Comparison of ENCODE assay signal across 9 mouse cellular contexts in the genomic region with DNA sequence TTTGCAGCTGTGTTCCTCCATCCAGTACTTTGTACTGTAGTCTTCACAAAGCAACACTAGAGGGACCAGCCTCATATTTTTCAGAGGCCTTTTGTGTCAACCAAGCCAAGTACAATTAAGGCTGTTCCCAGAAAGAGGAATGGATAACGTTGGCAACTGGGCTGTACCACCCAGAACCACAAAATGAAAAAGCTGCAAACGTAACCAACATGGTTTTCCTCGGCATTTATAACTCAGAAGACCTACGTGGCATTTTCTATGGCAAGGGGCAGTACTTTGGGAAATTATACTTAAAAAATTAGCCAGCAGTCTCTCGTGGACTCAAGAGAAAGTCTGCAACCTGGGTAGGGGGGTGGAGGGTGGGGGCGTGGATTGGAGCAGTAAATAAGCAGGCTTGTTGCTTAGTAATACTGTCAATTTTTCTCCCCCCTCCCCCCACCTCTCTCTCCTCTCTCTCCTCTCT.
DNase-seq lines count a peak whose midpoint lies in the region; ATAC-seq lines count a peak whose summit lies in the region.
"Had no signal": no experiment of that assay in that cellular context is flagged by ENCODE, and none has a peak within 500 bp of the region (broad histone marks: within the 10 kb centered on the region; RNA-seq: fewer than 3 reads in every experiment).

No protein-coding gene starts in this region.

- H3K27me3 ChIP-seq in forebrain, embryonic 13.5 days = no peaks in the 10 kb centered on the region
- H3K27me3 ChIP-seq in hindbrain, embryonic 15.5 days = no peaks in the 10 kb centered on the region
- H3K27me3 ChIP-seq: megakaryocyte, embryonic 14.5 days had no signal

- peak; percentile 14 for DNase-seq in ovary, postnatal 14 days (ENCODE audit: low spot score)
- no peak for DNase-seq in ovary, postnatal 36 days (ENCODE audit: low spot score)
- peak; percentile 24 for DNase-seq in lung, postnatal 25 days (ENCODE audit: low spot score)
- DNase-seq in frontal cortex, postnatal 10 days (ENCODE audit: low spot score in 2 of 2) = no peak
- no peak for DNase-seq in cerebellum, postnatal 36 days

- H3K4me1 ChIP-seq in forebrain, embryonic 13.5 days = peaks cover 9% of the 10 kb centered on the region; the same call in 1 of the 2 replicates
- peaks cover 8% of the 10 kb centered on the region; the same call in 1 of the 2 replicates for H3K4me1 ChIP-seq in hindbrain, embryonic 15.5 days (replicated peaks)

- no peak overlapping the region for H3K9ac ChIP-seq in forebrain, embryonic 13.5 days
- H3K9ac ChIP-seq in hindbrain, embryonic 15.5 days = no peak overlapping the region

- H3K4me3 ChIP-seq in forebrain, embryonic 13.5 days = no peak overlapping the region
- H3K4me3 ChIP-seq in hindbrain, embryonic 15.5 days = peak overlapping the region; percentile 6; the same call in 1 of the 2 replicates
- H3K4me3 ChIP-seq: megakaryocyte, embryonic 14.5 days had no signal

- H3K27ac ChIP-seq in forebrain, embryonic 13.5 days = 0 out of 2 replicates have a peak overlapping the region, but pooled peaks have one; percentile 20
- H3K27ac ChIP-seq in hindbrain, embryonic 15.5 days (replicated peaks) = peak overlapping the region; percentile 58

- H3K9me3 ChIP-seq in forebrain, embryonic 13.5 days (replicated peaks) = no peaks in the 10 kb centered on the region
- no peaks in the 10 kb centered on the region for H3K9me3 ChIP-seq in hindbrain, embryonic 15.5 days
- H3K9me3 ChIP-seq: megakaryocyte, embryonic 14.5 days had no signal

- H3K36me3 ChIP-seq in forebrain, embryonic 13.5 days (ENCODE audit: poor library complexity, severe bottlenecking) = no peaks in the 10 kb centered on the region
- no peaks in the 10 kb centered on the region for H3K36me3 ChIP-seq in hindbrain, embryonic 15.5 days

- H3K4me2 ChIP-seq in forebrain, embryonic 13.5 days = peak overlapping the region; percentile 37
- peak overlapping the region; percentile 43 for H3K4me2 ChIP-seq in hindbrain, embryonic 15.5 days

- WGBS in forebrain, embryonic 13.5 days = 27% methylated on average over 6 of the region's 6 CpGs
- WGBS in hindbrain, embryonic 15.5 days = 27% methylated on average over 6 of the region's 6 CpGs

- ATAC-seq in forebrain, embryonic 13.5 days = peak; percentile 90
- ATAC-seq in hindbrain, embryonic 15.5 days (ENCODE audit: low FRiP score, low read depth) = peak; percentile 91
- no peak for ATAC-seq in CD4-positive, CD25-positive, alpha-beta regulatory T cell, adult 4 months

Comparison
In these comparisons a context has a peak if more than half of its experiments do, and no peak if none do; other contexts are left out.
1. DNase-seq: peak in ovary, postnatal 14 days (single experiment) and lung, postnatal 25 days (single experiment); none in ovary, postnatal 36 days (single experiment), frontal cortex, postnatal 10 days (0 of 2) and cerebellum, postnatal 36 days (0 of 2).